ENCODE assay signal across 14 mouse cellular contexts in genomic region chr6:49269923-49270322, GRCm38 (mm10). TPM values are rescaled to one million over a fixed set of nuclear protein-coding genes. Genes with fewer than 3 reads are reported as not detected.
DNase-seq lines count a peak whose midpoint lies in the region; ATAC-seq and TF ChIP-seq lines count a peak whose summit lies in the region.
"Had no signal": no experiment of that assay in that cellular context is flagged by ENCODE, and none has a peak within 500 bp of the region (broad histone marks: within the 10 kb centered on the region; RNA-seq: fewer than 3 reads in every experiment).

No protein-coding gene starts in this region.

- no peak for TF ChIP-seq POLR2A in olfactory bulb, adult 2 months (IDR thresholded peaks at IDR 0.05; ENCODE audit: insufficient read depth, low read depth, low read length)

- 36% methylated on average over 11 of the region's 11 CpGs for WGBS in midbrain, embryonic 14.5 days
- WGBS in midbrain, postnatal 0 days = 44% methylated on average over 11 of the region's 11 CpGs
- WGBS in olfactory bulb, adult 2 months = 23% methylated on average over 11 of the region's 11 CpGs

- H3K4me3 ChIP-seq in midbrain, embryonic 14.5 days (replicated peaks; ENCODE audit: low read depth, low read length) = no peak overlapping the region
- no peak overlapping the region for H3K4me3 ChIP-seq in midbrain, postnatal 0 days (ENCODE audit: low read depth, low read length)
- H3K4me3 ChIP-seq in olfactory bulb, adult 2 months (ENCODE audit: insufficient read depth, low read depth, low read length) = peak overlapping the region; percentile 18; the same call in 1 of the 2 replicates
- H3K4me3 ChIP-seq: embryonic facial prominence, embryonic 12.5 days; heart, embryonic 10.5 days; neural tube, embryonic 12.5 days had no signal

- no peaks in the 10 kb centered on the region; the same call in 1 of the 2 replicates for H3K27me3 ChIP-seq in midbrain, embryonic 14.5 days (ENCODE audit: control insufficient read depth, insufficient read depth, low read length)
- H3K27me3 ChIP-seq in midbrain, postnatal 0 days (ENCODE audit: insufficient read depth, low read length) = no peaks in the 10 kb centered on the region
- H3K27me3 ChIP-seq: embryonic facial prominence, embryonic 12.5 days; neural tube, embryonic 12.5 days had no signal

- no peak for TF ChIP-seq CTCF in midbrain, postnatal 0 days (IDR thresholded peaks at IDR 0.05)
- no peak for TF ChIP-seq CTCF in olfactory bulb, adult 2 months (IDR thresholded peaks at IDR 0.05; ENCODE audit: insufficient read depth, low read depth, low read length)

- H3K36me3 ChIP-seq in midbrain, embryonic 14.5 days (ENCODE audit: control insufficient read depth, insufficient read depth, low read length) = no peaks in the 10 kb centered on the region
- H3K36me3 ChIP-seq in midbrain, postnatal 0 days (ENCODE audit: insufficient read depth, low read length) = no peaks in the 10 kb centered on the region
- H3K36me3 ChIP-seq: embryonic facial prominence, embryonic 12.5 days; heart, embryonic 10.5 days; neural tube, embryonic 12.5 days had no signal

- ATAC-seq in frontal cortex, adult (ENCODE audit: low TSS enrichment) = peak; percentile 78
- ATAC-seq in midbrain, embryonic 14.5 days (ENCODE audit: low FRiP score, low TSS enrichment) = no peak
- ATAC-seq in midbrain, postnatal 0 days (ENCODE audit: low FRiP score) = no peak
- no peak for ATAC-seq in megakaryocyte, adult 5-6 weeks (ENCODE audit: poor library complexity, severe bottlenecking)
- ATAC-seq: midbrain, embryonic 16.5 days had no signal

- DNase-seq in frontal cortex, postnatal 14 days (ENCODE audit: low spot score in 2 of 2) = no peak
- peak; percentile 31 for DNase-seq in midbrain, embryonic 14.5 days
- no peak for DNase-seq in midbrain, postnatal 0 days (ENCODE audit: low spot score)
- DNase-seq in MN1 (ENCODE audit: low spot score) = peak; percentile 64
- DNase-seq in urinary bladder, postnatal 10 days (ENCODE audit: low spot score) = no peak

- H3K4me2 ChIP-seq in midbrain, embryonic 14.5 days (ENCODE audit: low read length) = no peak overlapping the region
- no peak overlapping the region for H3K4me2 ChIP-seq in midbrain, postnatal 0 days (ENCODE audit: low read depth, low read length, poor library complexity, severe bottlenecking)
- H3K4me2 ChIP-seq: embryonic facial prominence, embryonic 12.5 days; neural tube, embryonic 12.5 days had no signal

- no peak overlapping the region for H3K27ac ChIP-seq in midbrain, embryonic 14.5 days (replicated peaks; ENCODE audit: low read depth, low read length)
- no peak overlapping the region for H3K27ac ChIP-seq in midbrain, postnatal 0 days (ENCODE audit: low read depth, low read length)
- no peak overlapping the region for H3K27ac ChIP-seq in olfactory bulb, adult 2 months (ENCODE audit: insufficient read depth, low read depth, low read length)
- H3K27ac ChIP-seq: embryonic facial prominence, embryonic 12.5 days; heart, embryonic 10.5 days; neural tube, embryonic 12.5 days had no signal

- H3K4me1 ChIP-seq in midbrain, embryonic 14.5 days (ENCODE audit: control insufficient read depth, insufficient read depth, low read length) = 0 out of 2 replicates have a peak, but pooled peaks cover 4% of the 10 kb centered on the region
- H3K4me1 ChIP-seq in midbrain, postnatal 0 days (ENCODE audit: insufficient read depth, low read length) = no peaks in the 10 kb centered on the region
- no peaks in the 10 kb centered on the region for H3K4me1 ChIP-seq in olfactory bulb, adult 2 months (ENCODE audit: control insufficient read depth, insufficient read depth, low read length)
- H3K4me1 ChIP-seq: embryonic facial prominence, embryonic 12.5 days; heart, embryonic 10.5 days; neural tube, embryonic 12.5 days had no signal

- no peaks in the 10 kb centered on the region for H3K9me3 ChIP-seq in midbrain, embryonic 14.5 days (ENCODE audit: control insufficient read depth, low read length)
- H3K9me3 ChIP-seq in midbrain, postnatal 0 days (ENCODE audit: low read length) = no peaks in the 10 kb centered on the region
- H3K9me3 ChIP-seq: embryonic facial prominence, embryonic 12.5 days; heart, embryonic 10.5 days; neural tube, embryonic 12.5 days had no signal

- no peak overlapping the region for H3K9ac ChIP-seq in midbrain, embryonic 14.5 days (replicated peaks; ENCODE audit: low read length)
- no peak overlapping the region for H3K9ac ChIP-seq in midbrain, postnatal 0 days (replicated peaks; ENCODE audit: low read length, poor library complexity, severe bottlenecking)
- H3K9ac ChIP-seq: embryonic facial prominence, embryonic 12.5 days; forebrain, postnatal 0 days; neural tube, embryonic 12.5 days had no signal

RNA-seq across cellular contexts. Expression of gene Tra2a, which starts 6.1 kb away (rescaled TPM):
- polyA plus RNA-seq in midbrain, embryonic 14.5 days (2014; fragmentation: Nextera tagmentation; extraction: Ambion mirVana) = 58.0 and 105 TPM in 2 replicates
- 66.9 and 70.7 TPM in 2 replicates for total RNA-seq in midbrain, postnatal 0 days (2014; rRNA removed)
- 35.3 and 41.8 TPM in 2 replicates for polyA plus RNA-seq in midbrain, postnatal 0 days (2015; fragmentation: Nextera tagmentation; extraction: Ambion mirVana)
- polyA plus RNA-seq in olfactory bulb, adult 2 months (2012; ENCODE audit: insufficient read depth, insufficient read length, low replicate concordance, missing spikeins) = not detected in 2 replicates
- total RNA-seq in megakaryocyte, adult 5-6 weeks (2015) = 124 and 144 TPM in 2 replicates
- total RNA-seq in megakaryocyte, adult 5-6 weeks (2017) = 98.9 and 106 TPM in 2 replicates

RNA-seq across cellular contexts. Expression of gene Ccdc126, which starts 49.2 kb away (rescaled TPM):
- polyA plus RNA-seq in midbrain, embryonic 14.5 days (2014; fragmentation: Nextera tagmentation; extraction: Ambion mirVana) = 10.1 and 11.0 TPM in 2 replicates
- 9.1 and 11.0 TPM in 2 replicates for total RNA-seq in midbrain, postnatal 0 days (2014; rRNA removed)
- polyA plus RNA-seq in midbrain, postnatal 0 days (2015; fragmentation: Nextera tagmentation; extraction: Ambion mirVana) = 6.8 and 7.3 TPM in 2 replicates
- polyA plus RNA-seq in olfactory bulb, adult 2 months (2012; ENCODE audit: insufficient read depth, insufficient read length, low replicate concordance, missing spikeins) = not detected in 2 replicates
- 6.8 TPM in 2 replicates for total RNA-seq in megakaryocyte, adult 5-6 weeks (2015)
- total RNA-seq in megakaryocyte, adult 5-6 weeks (2017) = 5.2 and 5.8 TPM in 2 replicates

RNA-seq across cellular contexts. Expression of gene Igf2bp3, which starts 55.2 kb away (rescaled TPM):
- polyA plus RNA-seq in midbrain, embryonic 14.5 days (2014; fragmentation: Nextera tagmentation; extraction: Ambion mirVana) = 24.7 and 39.2 TPM in 2 replicates
- 5.4 and 7.4 TPM in 2 replicates for total RNA-seq in midbrain, postnatal 0 days (2014; rRNA removed)
- 8.8 and 10.6 TPM in 2 replicates for polyA plus RNA-seq in midbrain, postnatal 0 days (2015; fragmentation: Nextera tagmentation; extraction: Ambion mirVana)
- not detected in 2 replicates for polyA plus RNA-seq in olfactory bulb, adult 2 months (2012; ENCODE audit: insufficient read depth, insufficient read length, low replicate concordance, missing spikeins)
- 0.02 and 0.05 TPM in 2 replicates for total RNA-seq in megakaryocyte, adult 5-6 weeks (2015)
- not detected in 2 replicates for total RNA-seq in megakaryocyte, adult 5-6 weeks (2017)
- total RNA-seq: layer of hippocampus, adult 8-10 months had no signal

Comparison
In these comparisons a context has a peak if more than half of its experiments do, and no peak if none do; other contexts are left out.
1. DNase-seq: peak in midbrain, embryonic 14.5 days (single experiment) and MN1 (single experiment); none in frontal cortex, postnatal 14 days (0 of 2), midbrain, postnatal 0 days (single experiment) and urinary bladder, postnatal 10 days (single experiment).